Mouse (Mus musculus) hindbrain, embryonic 11.5 days (tissue): ENCODE measurements around the gene Ngdn. TPM values are rescaled to one million over a fixed set of nuclear protein-coding genes. Genes with fewer than 3 reads are reported as not detected.
"Not testable (repeated sequence)": the region's sequence is repeated elsewhere in the genome, so short reads cannot be mapped to it uniquely, and the experiment has no call there.

Experiments used
- ATAC-seq: fragments of 200-750 bp; cut with Nextera tagmentation; 2 replicates; pipeline ENCODE4 v1.8.0; 2017; ENCODE audit warnings: mild to moderate bottlenecking, moderate TSS enrichment, moderate library complexity; ENCODE audit not compliant: low FRiP score
- DNase-seq: peaks from one replicate; pipeline ENCODE4 v3.0.0-alpha.2; 2015; ENCODE audit warnings: low spot score
- H3K27ac ChIP-seq: fragments of 300-500 bp; sonication (generic); 2 replicates; pipeline ENCODE4 v1.5.1; 2014; ENCODE audit warnings: mild to moderate bottlenecking, low read depth, low read length
- H3K27me3 ChIP-seq: fragments of 300-500 bp; sonication (generic); 2 replicates; pipeline ENCODE4 v1.6.1; 2014; ENCODE audit warnings: mild to moderate bottlenecking, low read length, moderate library complexity, mixed read lengths; ENCODE audit not compliant: control insufficient read depth, insufficient read depth
- H3K36me3 ChIP-seq: fragments of 300-500 bp; sonication (generic); 2 replicates; pipeline ENCODE4 v1.6.1; 2014; ENCODE audit warnings: mild to moderate bottlenecking, low read length, moderate library complexity, mixed read lengths; ENCODE audit not compliant: control insufficient read depth, insufficient read depth
- H3K4me1 ChIP-seq: fragments of 300-500 bp; sonication (generic); replicated peaks from 2 replicates; pipeline ENCODE4 v1.6.1; 2014; ENCODE audit warnings: low read length, mixed read lengths; ENCODE audit not compliant: control insufficient read depth, insufficient read depth
- H3K4me2 ChIP-seq: fragments of 300-500 bp; sonication (generic); replicated peaks from 2 replicates; pipeline ENCODE4 v1.6.1; 2014; ENCODE audit warnings: mild to moderate bottlenecking, low read depth, low read length
- H3K4me3 ChIP-seq: fragments of 300-500 bp; sonication (generic); 2 replicates; pipeline ENCODE4 v1.5.1; 2014; ENCODE audit warnings: low read depth, low read length
- H3K9ac ChIP-seq: fragments of 300-500 bp; sonication (generic); 2 replicates; pipeline ENCODE4 v1.6.1; 2014; ENCODE audit warnings: low read depth, low read length
- H3K9me3 ChIP-seq: fragments of 300-500 bp; sonication (generic); 2 replicates; pipeline ENCODE4 v1.6.1; 2016; ENCODE audit warnings: low read length; ENCODE audit not compliant: control insufficient read depth
- WGBS: fragments of 180-500 bp; shearing (Covaris S2); extraction: QIAGEN DNeasy Blood & Tissue Kit; methylation state at CpG from one replicate; pipeline ENCODE4 v1.1.7; 2014; 5-methylcytosine and 5-hydroxymethylcytosine counted together
- polyA plus RNA-seq: library from polyadenylated mRNA; unstranded; fragments of >200 nt; fragmentation: Nextera tagmentation; extraction: Ambion mirVana; gene quantifications from 2 replicates; pipeline ENCODE4 v1.2.1, GENCODE M21; 2014

Ngdn gene
- 79.7 and 81.5 TPM in 2 replicates for polyA plus RNA-seq

- no peaks in the 10 kb centered on the region for H3K36me3 ChIP-seq
- no peaks in the 10 kb centered on the region for H3K27me3 ChIP-seq
- H3K9me3 ChIP-seq = no peaks in the 10 kb centered on the region
- H3K9ac ChIP-seq = peak within 1 kb of the TSS; percentile 78
- peak; percentile 98 for ATAC-seq
- H3K4me2 ChIP-seq = peak within 1 kb of the TSS; percentile 73
- DNase-seq = peak; percentile 100
- under 1% methylated on average over 36 of the region's 36 CpGs for WGBS
- no peaks in the 10 kb centered on the region for H3K4me1 ChIP-seq
- H3K27ac ChIP-seq = peak within 1 kb of the TSS; percentile 87
- peak within 1 kb of the TSS; percentile 57 for H3K4me3 ChIP-seq
Observed at GRCm38 (mm10) chr14:55014991-55015766, at the start of gene Ngdn. Gene Ngdn, plus strand, starts transcription at chr14:55015454.

DNA sequence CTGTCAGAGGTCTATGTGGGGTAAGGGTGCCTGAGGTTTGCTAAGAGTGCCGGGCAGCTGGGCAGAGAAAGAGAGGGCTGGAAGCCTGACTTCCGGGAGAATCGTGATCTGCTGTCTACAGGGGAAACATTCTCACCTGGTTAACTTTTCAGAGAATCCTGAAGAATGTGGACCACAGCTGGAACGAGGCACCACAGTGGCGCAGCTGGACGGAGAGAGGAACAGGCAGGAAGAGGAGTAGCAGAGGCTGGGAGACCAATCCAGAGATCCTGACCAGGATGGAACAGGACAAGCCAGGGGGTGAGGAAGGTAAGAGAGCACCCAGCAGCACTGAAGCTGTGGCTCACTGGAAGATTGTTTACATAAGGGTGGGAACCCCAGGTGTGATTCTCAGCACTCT, 49.6 kb upstream of the Ngdn start:
- 75% methylated on average over 6 of the region's 6 CpGs for WGBS
- Histone ChIP-seq H3K9me3 (no peaks in the 10 kb centered on the region), H3K36me3 (no peaks in the 10 kb centered on the region), H3K9ac (no peak overlapping the region), H3K4me2 (no peak overlapping the region), H3K4me1 (no peaks in the 10 kb centered on the region), H3K27me3 (no peaks in the 10 kb centered on the region), H3K4me3 (no peak overlapping the region), H3K27ac (no peak overlapping the region)
- ATAC-seq (no peak), DNase-seq (no peak)

GRCm38 (mm10) chr14:54966320-54966977, 48.8 kb upstream of the Ngdn start, which contains the start of gene Myh6:
Gene Myh6, minus strand, starts transcription at chr14:54966927.
- no peak within 1 kb of the TSS for H3K4me3 ChIP-seq
- H3K4me1 ChIP-seq = no peaks in the 10 kb centered on the region
- no peaks in the 10 kb centered on the region for H3K36me3 ChIP-seq
- ATAC-seq (no peak), DNase-seq (no peak)
- WGBS = 74% methylated on average over 7 of the region's 7 CpGs
- no peak within 1 kb of the TSS for H3K4me2 ChIP-seq
- no peaks in the 10 kb centered on the region for H3K27me3 ChIP-seq
- no peak within 1 kb of the TSS for H3K27ac ChIP-seq
- no peak within 1 kb of the TSS for H3K9ac ChIP-seq
- no peaks in the 10 kb centered on the region for H3K9me3 ChIP-seq

DNA sequence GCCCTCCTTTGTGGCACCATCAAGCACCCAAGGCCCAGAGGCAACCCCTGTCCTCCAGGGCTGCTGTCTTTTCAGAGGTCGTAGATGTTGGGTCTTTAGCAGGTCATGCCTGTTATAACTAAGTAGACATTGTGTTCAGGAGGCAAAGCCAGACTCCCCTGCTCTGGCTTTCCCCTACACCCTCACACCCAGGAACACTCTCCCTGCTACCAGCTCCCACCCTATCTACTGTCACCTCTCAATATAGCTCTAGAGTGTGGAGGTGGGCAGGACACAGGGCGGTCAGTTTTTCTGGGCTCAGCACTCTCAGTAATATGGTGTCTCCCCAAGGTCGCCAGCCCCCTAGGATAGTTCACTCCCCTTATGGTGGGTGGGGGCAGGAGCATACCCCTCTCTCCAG, 47.4 kb upstream of the Ngdn start:
- Histone ChIP-seq H3K4me1 (no peaks in the 10 kb centered on the region), H3K36me3 (no peaks in the 10 kb centered on the region), H3K9me3 (no peaks in the 10 kb centered on the region), H3K4me3 (no peak overlapping the region), H3K27me3 (no peaks in the 10 kb centered on the region), H3K9ac (no peak overlapping the region), H3K27ac (no peak overlapping the region), H3K4me2 (no peak overlapping the region)
- ATAC-seq = no peak
- 80% methylated on average over 3 of the region's 3 CpGs for WGBS
- no peak for DNase-seq

GRCm38 (mm10) chr14:54968344-54968743, 46.9 kb upstream of the Ngdn start:
- no peak overlapping the region for H3K4me3 ChIP-seq
- no peak for DNase-seq
- H3K9ac ChIP-seq = no peak overlapping the region
- H3K4me1 ChIP-seq = no peaks in the 10 kb centered on the region
- no peaks in the 10 kb centered on the region for H3K36me3 ChIP-seq
- no peak overlapping the region for H3K4me2 ChIP-seq
- H3K27ac ChIP-seq = no peak overlapping the region
- H3K27me3 ChIP-seq = no peaks in the 10 kb centered on the region
- no peak for ATAC-seq
- no peaks in the 10 kb centered on the region for H3K9me3 ChIP-seq

GRCm38 (mm10) chr14:54972786-54973185, 42.5 kb upstream of the Ngdn start:
- WGBS = 89% methylated on average over 7 of the region's 11 CpGs
- not testable (repeated sequence) for H3K4me2 ChIP-seq, ATAC-seq

DNA sequence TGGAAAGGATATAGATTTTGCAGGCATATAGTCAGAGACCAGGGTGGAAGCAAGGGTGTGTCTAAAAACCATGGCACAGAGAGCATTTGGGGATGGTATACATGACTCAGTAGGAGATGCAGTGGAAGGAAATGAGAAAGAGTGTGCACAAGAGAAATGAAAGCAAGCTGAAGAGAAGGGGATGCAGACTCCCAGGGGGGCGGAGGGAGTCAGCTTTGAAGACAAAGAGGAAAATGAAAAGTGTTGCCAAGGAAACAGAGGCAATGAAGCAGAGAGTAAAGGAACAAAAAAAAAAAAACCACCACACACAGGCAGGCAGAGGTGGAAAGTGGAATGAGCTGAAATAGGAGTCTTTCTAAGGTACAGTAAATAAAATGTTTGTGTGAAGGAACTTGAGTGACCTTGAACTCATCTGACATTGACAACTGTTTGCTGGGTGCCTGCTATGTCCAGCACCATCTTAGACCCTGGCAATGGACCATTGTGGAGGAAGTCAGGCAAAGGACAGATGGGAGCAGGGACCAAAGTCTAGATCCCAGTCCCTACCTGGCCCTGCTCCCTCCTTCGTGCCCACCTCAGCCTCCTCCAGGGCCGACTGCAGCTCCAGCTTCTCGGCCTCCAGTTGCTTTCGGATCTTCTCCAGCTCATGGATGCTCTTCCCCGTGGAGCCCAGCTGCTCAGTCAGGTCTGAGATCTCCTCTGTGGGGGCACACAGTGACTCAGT, 41.0 kb upstream of the Ngdn start:
- peak; percentile 42 for DNase-seq
- Histone ChIP-seq H3K36me3 (no peaks in the 10 kb centered on the region), H3K4me2 (no peak overlapping the region), H3K4me1 (no peaks in the 10 kb centered on the region; the same call in 1 of the 2 replicates), H3K27me3 (no peaks in the 10 kb centered on the region), H3K27ac (no peak overlapping the region), H3K4me3 (no peak overlapping the region), H3K9me3 (no peaks in the 10 kb centered on the region), H3K9ac (no peak overlapping the region)
- no peak for ATAC-seq
- 70% methylated on average over 6 of the region's 6 CpGs for WGBS

More at GRCm38 (mm10) chr14:54972786-54973185, 42.5 kb upstream of the Ngdn start:
- not testable (repeated sequence) for H3K9me3 ChIP-seq, DNase-seq, H3K4me3 ChIP-seq, H3K27me3 ChIP-seq, H3K4me1 ChIP-seq, H3K27ac ChIP-seq, H3K36me3 ChIP-seq, H3K9ac ChIP-seq

DNA sequence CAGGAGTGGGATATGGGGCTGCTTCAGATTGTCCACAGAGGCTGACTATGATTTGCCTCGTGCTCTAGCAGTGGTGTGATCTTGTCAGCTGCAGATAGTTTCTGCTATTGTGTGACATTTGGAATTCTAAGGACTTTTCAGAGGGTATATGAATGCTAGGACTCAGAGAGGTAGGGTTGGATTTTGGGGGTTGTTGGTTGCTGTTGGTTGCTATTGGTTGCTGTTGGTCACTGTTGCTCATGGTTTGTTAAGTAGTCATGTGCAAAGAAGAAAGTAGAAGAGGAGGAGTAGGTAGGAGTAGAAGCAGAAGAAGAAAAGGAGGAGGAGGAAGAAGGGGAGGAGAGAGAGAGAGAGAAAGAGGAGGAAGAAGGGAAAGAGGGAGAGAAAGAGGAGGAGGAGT, 38.6 kb upstream of the Ngdn start, which contains the start of gene Gm17428:
Gm17428 (plus strand) TSS at position 301 of the 400 bp plus-strand sequence.
- H3K27me3 ChIP-seq = no peaks in the 10 kb centered on the region
- no peaks in the 10 kb centered on the region; the same call in 1 of the 2 replicates for H3K4me1 ChIP-seq
- H3K36me3 ChIP-seq = no peaks in the 10 kb centered on the region
- H3K9ac ChIP-seq = no peak within 1 kb of the TSS
- WGBS = 69% methylated on average over 1 of the region's 1 CpGs
- no peaks in the 10 kb centered on the region for H3K9me3 ChIP-seq
- no peak within 1 kb of the TSS for H3K4me3 ChIP-seq
- no peak within 1 kb of the TSS for H3K27ac ChIP-seq
- no peak within 1 kb of the TSS for H3K4me2 ChIP-seq
- DNase-seq (no peak), ATAC-seq (no peak)
